Mouse (Mus musculus) cerebellum, adult 8-10 months (tissue): Measurements from ENCODE around the gene Zdhhc19.

Experiments used
- DNase-seq: peaks from one replicate; pipeline ENCODE4 v3.0.0; 2022

Zdhhc19 gene

DNA sequence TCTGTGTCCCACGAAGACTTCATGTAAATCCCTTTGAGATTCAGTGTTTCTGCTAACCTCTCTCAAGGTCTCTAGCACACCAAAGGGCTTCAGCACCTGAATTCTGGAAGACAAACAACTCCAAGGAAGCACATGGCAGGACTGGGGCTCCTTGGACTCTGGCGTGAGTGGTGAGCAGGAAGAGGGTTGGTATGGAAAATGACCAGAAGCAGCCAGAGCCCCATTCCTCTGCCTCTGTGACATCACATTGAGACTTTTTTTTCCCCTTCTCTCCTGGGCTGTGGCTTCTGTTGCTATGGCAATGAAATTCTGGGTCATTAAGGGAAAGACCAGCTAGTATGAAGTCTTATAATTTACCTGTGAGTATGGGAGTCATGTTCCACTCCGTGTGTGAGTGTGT is at the start of gene Zdhhc19:
Gene Zdhhc19 (plus strand): TSS at position 301 of the 400 bp plus-strand sequence.
- no peak for DNase-seq

DNA sequence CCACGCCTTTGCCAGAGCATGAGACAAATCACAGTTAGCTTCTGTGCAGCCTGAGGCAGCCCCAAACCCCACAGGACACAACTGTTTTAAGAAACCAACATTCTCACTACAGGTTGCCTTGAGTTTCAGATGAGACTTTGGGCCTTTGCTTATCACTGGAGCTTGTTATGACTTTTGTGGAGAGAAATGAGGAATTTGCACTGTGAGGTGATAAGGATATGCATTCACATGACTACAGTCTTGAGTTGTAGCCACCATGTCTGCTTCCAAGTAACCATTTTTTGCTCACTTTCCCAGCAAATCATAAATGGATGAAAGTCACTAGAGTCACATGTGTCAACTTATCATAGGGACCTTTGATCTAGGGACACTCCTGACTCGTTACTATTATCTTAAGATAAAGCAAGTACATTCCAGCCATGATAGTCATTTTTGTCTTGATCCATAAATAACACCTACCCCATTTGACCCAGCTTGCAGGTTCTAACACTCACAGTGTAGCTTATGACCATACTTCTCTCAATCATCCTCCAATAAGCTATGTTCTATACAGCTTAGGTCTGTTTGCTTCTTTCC is 49.4 kb upstream of the Zdhhc19 start:
- DNase-seq = no peak

DNA sequence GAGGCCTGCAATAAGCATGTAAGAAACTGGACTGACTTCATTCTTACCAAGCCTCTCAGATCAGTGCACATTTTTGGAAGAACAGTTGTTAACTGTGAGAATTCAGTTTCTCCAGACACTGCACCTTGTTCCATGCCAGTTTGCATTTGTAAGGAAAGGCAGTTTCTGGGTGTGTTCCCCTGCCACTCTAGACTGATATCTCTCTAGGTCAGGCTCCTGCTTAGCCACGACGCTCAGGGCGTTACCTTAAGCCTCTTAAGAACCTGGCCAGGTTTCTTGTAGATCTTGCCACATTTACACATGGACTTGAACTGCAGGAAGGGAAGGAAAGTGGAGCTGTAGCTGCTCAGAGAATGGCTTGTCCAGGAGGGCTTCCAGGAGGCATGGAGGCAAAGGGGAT is 46.4 kb upstream of the Zdhhc19 start:
- no peak for DNase-seq

DNA sequence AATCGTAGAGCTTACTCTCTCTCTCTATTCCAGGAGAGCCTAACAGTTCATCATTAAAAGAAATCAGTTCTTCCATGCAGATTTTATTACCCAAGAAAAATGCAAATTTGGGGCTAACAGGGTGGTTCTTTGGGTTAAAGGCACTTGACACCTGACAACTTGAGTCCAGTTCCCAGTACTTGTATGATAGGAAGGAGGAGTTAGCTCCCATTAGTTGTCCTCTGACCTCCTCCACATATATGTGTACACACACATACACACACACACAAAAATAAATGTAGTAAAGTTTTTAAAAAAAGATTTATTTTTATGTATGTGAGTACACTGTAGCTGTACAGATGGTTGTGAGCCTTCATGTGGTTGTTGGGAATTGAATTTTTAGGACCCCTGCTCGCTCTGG is 45.9 kb upstream of the Zdhhc19 start:
- DNase-seq = no peak

DNA sequence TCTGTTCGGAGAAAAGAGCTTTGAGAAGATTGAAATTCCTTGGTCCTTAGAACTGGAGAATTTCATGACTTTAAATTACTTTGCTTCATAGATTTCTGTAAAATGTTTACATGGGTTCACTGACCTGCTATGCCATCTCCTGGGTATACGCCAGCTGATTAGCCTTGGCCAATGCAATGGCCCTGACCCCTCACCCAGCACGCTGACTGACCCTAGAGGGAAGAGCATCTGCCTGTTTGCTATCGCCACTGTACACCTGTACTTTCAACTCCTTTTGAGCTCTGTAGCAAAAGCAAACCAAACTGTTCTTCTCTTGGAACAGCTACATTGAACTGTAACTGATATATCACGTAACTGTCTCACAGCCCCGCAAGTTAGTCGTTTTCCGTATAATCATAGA is 43.0 kb upstream of the Zdhhc19 start:
- no peak for DNase-seq

DNA sequence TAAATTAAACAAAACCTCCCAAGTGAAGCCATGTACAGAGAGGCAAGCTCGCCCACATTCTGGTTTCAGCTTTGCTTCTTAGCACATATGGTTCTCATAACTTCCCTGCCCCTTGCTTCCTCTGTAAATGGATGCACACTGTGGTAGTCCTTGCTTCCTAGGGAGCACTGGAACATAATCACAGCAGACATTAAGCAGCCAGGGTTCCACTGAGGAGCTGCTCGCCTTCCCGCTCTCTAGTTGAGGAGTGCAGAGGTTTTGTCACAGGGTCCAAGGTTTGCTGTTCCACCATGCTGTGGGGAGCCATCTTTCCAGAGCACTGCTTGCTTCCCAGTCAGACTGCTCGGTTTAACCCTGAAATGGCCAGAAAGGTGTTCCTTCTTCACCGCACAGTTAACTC is 41.4 kb upstream of the Zdhhc19 start:
- DNase-seq = no peak

DNA sequence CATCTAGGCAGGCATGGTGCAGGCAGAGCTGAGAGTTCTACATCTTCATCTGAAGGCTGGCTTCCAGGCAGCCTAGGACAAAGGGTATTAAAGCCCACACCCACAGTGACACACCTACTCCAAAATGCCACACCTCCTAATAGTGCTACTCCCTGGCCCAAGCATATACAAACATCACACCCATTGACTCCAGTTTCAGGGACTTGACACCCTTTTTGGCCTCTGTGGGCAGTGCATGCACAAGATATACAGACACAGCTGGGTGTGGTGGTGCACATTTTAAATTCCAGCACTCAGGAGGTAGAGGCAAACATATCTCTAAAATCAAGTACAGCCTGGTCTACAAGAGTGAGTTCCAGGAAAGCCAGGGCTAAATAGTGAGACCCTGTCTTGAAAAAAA is 40.0 kb upstream of the Zdhhc19 start:
- DNase-seq = no peak

DNA sequence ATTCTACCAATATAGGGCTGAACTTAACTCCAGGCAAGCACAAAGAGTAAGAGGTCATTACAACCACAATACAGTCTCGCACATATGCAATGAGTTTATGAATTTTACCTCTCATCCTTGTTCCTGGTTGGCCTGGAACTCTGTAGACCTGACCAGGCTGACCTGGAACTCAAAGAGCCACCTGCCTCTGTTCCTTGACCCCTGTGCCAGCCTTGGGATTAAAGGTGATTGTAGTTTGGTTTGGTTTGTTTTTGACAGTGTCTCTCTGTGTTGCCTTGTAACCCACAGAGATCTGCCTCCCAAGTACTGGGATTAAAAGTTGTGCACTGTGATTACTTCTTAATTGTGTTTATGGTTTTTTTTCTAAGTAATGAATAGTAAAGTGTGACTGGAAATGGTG is 39.3 kb upstream of the Zdhhc19 start:
- no peak for DNase-seq

DNA sequence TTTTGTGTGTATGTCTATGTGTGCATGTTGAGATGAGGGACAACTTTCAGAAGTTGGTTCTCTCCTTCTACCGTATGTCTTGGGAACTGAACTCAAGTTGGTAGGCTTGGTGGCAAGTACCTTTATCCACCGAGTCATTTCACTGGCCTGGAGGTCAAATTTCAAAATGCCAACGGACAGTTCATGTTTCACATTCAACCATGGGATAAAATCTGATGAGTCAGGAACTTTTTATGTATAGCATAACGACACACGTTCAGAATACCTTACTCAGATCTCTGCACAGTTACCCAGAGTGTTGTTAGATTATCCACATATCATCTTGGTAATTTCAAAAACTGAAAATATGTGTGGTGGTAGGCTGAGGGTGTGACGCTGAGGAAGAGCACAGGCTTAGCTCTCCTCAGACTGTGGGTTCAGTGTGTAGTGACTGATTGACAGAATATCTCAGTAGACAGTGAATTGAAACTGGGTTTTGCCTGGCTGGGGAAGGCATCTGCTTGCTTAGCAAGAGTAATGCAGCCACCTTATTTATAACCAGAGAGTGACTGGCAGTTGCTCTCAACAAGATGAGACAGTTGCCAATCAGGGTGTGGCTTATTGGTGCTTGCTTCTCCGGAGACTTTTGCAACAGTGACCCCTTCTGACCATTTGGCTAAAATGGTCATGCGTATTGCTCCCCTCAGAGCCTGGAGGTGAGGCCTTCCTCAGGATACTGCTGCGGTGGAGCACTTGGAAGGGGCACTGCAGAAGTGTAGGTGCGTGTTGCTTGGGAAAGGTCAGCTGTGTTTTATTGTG is 38.3 kb upstream of the Zdhhc19 start:
- DNase-seq = peak; percentile 53

DNA sequence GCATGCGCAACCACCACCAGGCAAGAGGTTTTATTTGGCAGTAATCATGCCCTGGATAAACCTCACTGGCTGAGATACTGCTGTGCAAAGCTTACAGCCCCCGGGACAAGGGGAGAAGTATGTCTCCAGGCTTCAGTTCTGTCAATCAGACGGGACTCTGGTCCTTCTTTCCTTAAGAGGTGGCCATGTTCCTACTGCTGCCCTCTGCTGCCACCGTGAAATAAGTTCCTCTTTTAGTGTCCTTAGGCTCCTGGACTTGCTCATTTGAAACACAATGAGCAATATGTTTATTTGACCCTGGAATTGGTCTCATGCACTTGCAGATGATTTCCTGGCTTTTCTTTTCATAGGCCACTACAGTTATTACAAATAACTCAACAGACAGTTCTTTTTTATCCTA is 35.5 kb upstream of the Zdhhc19 start:
- no peak for DNase-seq

DNA sequence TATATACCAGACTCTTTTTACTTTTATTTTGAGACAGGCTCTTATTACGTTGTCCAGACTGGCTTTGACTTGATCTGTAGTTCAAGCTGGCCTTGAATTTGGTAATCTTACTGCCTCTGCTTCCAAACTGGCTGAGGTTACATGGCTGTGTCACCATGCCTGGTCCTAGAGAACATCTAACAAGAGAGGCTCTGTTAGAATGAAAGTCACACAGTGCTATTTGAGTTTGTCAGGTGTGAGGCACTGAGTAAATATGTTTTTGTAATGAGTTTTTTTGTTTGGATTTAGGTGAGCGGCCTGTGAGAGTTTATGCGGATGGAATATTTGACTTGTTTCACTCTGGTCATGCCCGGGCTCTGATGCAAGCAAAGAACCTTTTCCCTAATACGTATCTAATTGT is 34.4 kb upstream of the Zdhhc19 start:
- DNase-seq = no peak

DNA sequence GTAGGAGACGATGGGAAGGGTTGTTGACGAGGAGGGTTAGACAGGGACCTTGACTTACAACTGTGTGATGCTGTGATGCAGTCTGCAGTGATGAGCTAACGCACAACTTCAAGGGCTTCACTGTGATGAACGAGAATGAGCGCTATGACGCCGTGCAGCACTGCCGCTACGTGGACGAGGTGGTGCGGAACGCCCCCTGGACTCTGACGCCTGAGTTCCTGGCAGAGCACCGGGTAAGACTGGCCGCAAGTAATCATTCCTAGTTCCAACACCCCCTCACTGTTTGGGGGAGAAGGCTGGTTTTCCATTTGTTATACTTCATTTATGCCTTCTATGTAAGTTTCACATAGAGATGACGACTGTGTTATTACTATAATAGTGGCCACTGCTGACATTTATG is 33.1 kb upstream of the Zdhhc19 start:
- no peak for DNase-seq

DNA sequence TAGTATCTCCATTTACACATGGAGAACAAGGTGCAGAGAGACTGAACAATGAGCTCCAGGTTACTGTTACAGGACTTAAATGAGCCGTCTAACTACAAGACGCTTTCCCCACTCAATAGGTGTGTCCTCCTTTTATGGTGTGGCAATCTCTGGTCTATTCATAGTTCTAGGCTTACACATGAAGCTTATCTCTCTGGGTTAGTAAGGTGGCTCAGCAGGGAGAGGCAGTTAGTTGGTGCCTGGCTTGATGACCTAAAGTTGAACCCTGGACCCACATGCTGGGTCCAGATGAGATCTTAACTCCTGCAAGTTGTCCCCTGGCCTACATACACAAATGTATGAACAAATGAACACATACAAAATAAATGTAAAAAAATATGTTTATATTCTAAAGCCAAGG is 32.6 kb upstream of the Zdhhc19 start:
- no peak for DNase-seq

DNA sequence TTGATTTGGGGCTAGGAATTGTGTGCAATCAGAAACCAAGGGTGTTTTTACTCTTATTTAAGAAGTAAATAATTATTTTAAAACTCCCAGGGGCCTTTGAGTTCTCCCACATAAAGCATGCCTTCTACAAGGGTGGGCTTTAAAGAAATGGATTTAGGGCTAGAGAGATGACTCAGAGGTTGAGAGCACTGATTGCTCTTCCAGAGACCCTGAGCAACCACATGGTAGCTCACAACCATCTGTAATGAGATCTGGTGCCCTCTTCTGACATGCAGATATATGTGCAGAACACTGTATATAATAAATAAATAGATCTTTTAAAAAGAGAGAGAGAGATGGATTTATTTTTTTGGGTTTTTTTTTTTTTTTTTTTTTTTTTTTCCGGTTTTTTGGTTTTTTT is 31.2 kb upstream of the Zdhhc19 start:
- DNase-seq = no peak

DNA sequence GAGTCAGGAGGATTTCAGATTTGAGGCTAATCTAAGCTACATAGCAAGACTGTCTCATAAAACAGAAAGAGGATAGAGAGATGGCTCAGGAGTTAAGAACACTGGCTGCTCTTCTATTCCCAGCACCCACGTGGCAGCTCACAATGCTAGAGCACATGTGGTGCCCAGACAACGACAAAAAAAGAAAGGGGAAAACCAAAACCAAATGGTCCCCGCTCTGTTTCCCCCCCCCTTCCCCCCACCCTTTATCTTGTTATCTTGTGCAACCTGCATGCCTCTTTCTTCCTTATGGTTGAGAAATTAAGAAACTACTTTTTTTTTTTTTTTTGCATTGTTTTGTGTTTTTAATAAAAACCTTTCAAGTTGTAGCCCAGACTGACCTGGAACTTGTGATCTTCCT is 27.6 kb upstream of the Zdhhc19 start:
- no peak for DNase-seq

DNA sequence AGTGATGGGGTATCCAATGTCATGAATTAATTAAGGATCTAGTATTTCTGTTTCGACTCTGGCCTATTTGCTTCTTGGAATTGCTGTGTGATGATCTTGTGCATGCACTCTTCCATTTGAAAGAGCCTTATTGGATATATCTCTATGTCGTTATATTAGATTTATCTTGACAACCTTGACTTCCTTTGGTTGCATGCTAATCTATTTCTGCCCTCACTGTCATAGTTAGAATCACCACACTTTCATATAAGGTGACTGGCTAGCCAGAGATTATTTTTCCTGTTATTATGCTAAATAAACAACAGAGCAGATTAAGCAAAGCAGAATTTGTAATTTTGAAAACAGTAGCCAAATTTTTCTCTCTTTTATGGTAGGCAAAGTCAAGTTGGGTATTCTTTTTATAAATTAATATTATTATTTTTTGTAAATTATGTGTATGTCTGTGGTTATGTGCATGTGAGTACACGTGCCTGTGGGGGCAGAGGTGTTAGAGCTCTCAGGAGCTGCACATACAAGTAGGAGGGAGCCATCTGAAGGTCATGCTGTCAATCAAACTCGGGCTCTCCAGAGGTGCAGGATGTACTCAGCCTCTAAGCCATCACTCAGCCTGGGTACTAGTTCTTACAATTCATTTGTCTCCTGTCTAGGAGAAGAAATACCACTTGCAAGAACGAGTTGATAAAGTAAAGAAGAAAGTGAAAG is 26.5 kb upstream of the Zdhhc19 start:
- DNase-seq = no peak

DNA sequence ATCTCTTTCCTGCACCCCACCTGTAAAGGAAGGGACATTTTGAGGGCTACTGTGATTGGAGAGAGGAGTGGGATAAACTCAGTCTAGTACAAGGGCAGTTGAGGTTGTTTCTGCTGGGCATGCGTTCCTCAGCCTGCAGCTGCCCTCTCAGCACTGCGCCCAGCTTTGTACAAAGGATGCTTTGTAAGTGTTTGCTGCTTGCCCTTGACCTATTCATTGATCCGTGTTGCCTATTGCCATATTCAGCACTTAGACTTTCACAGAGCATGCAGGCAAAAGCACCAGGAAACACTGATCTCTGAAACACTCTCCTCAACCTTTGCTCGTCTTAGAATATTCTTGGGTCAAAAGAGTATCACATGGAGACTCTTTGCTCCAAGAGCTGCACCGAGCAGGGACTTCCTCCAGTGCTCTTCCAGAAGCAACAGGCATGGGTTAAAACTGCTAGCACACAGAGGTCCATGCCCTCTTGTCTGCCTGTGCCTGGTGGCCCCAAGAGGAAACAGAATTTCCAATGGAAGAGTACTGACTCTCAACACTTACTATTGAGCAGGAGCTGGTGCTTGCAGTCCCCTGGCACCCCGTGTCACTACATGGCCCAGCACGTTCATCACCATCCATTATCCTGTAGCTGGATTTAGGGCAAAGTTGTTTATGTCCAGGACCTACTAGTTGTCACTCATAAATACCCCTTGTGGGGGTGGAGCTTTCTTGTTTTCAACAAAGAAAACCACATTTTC is 23.6 kb upstream of the Zdhhc19 start:
- DNase-seq = no peak

DNA sequence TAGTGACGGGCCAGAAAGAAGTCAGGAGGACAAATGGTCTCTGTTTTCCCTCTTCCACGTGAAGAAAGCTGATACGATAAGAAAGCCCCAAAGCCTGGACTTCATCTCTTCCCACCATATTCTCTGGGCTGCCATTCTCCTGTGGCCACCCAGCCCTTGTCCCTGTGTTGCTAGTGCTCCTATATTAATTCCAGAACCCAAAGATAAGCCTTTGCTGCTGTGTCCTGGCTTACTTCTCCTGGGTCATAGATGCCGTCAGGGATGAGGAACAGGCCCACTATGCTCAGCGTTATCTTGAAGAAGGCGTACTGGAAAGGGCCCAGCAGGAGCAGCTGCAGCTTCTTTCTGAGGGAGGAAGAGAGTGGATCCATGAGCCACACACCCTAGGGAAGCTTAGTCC is 18.8 kb upstream of the Zdhhc19 start:
- no peak for DNase-seq

DNA sequence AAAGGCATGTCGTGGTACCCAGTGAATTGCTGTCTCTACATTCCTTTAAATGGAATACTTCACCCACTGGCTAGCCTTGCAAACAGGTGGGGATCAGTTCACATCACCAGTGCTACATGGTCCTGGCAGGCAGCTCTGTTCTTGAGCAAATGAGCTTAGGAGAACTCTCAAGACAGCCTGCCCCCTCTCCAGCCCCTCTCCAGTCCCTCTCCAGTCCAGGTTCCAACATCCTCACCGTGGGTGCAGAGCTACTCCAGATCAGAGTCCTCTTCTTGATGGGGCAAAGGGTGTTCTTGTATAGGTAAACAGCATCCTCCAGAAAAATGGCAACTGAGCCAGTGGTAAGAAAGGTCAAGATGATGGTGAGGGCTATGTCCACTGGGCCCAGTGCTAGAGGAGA is 16.6 kb upstream of the Zdhhc19 start:
- no peak for DNase-seq

DNA sequence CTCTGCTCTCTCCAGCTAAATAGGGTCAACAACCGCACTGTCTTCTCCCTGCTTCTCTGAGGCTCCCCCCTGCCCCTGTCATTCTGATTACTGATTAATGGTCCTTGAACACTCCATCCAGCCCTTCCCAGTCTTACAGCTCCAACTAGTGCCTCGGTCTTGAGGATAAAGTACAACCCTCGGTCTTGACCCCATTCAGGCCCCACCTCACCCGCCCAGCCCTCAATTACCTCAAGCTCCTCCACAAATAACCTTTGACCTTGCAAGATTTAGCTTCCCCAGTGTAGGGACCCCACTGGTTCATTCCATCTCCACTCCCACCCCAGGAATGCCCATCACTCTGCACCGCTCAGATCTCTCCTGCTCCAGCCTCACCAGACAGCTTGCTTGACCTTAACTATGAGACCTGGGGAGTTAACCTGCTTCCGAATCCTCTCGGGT is 11.6 kb upstream of the Zdhhc19 start:
- no peak for DNase-seq

DNA sequence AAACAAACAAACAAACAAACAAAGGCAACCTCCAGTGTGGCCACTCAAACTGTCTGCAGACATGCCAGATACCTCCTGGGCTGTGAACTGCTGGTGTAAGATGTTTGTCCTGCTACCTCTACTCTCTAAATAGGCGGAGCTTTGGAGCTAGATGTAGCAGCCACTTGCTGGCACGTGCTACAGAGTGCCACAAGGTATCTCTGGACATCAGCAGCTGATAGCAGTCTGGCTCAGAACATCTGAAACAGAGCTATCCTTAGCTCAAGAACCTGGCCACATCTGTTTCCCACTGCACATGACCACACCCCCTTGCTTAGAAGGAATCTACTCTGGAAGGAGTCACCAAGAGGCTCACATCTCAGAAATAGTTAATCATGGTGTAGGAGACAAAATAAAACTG is 10.9 kb upstream of the Zdhhc19 start:
- DNase-seq = no peak

DNA sequence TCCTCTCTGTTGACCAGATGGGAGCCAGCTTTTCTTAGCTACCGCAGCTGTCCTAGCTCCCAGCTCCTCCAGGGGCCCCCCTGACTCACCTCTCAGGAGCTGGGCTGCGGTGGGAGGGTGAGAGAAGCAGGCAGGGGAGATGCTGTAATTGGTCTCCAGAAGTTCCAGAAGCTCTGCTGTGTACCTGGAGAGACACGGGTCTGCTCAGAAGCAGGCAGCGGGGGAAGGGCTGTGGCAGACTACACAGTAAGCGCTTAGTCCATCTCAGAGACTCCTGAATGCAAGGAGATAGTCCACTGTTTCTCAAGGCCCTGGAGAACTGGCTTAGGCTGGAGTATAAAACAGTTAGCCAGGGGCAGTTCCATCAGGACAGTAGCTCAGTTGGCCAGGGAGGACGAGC is 10.0 kb upstream of the Zdhhc19 start:
- no peak for DNase-seq

DNA sequence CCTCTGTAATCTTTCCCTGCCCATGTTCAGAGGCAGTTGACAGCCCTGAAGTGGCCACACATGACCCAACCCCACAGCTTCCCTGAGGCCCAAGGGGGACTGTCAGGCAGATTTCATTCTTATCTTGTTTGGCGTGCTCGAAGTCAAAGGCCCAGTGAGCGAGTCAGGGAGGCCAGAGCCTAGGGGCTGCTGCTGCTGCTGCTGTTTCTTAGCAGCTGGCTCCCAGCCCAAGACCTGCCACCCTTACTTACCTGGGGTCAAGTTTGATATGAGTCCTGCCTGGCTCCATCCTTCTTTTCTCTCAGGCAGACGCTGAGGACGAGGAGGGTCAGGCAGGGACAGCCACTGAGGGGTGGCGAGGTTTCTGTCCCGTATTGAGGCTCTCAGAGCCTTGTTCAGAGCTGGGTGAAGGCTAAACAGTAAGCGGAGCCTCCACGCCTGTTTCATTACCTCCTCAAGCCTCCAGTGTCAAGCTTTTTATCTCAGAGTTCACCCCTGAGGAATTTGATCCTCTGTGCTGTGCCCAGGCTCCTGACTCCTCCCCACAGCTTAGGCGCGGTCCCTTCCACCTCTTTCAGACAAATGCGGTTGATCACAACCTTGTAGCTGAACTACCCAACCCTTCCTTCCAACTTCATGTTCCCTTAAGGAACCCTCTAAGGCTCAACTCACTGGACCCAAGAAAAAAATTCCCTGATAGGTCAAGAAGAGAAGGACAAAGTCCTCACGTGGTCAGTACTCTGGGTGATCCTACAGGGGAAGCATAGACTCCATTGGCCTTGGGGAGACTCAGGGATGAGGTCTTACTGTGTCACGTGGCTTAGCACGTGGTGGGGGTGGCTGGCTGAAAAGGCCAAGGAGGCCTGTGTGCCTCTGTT is 8.6 kb upstream of the Zdhhc19 start, which contains the start of gene Slc51a:
Gene Slc51a (minus strand): TSS at position 646 of the 878 bp plus-strand sequence.
- DNase-seq = no peak
